Mouse (Mus musculus) liver, adult 2 months (tissue): Measurements from ENCODE around the gene Glis3.

Source experiments
- CTCF ChIP-seq: fragments of 200-500 bp; IDR thresholded peaks from 2 replicates; pipeline ENCODE4 v1.5.1; 2011; ENCODE audit warnings: low read depth, low read length, control low read depth
- POLR2A ChIP-seq: fragments of 200-500 bp; IDR thresholded peaks from 2 replicates; pipeline ENCODE4 v1.6.1; 2011; ENCODE audit warnings: low read length, control low read depth; ENCODE audit not compliant: insufficient read depth; ENCODE audit errors: extremely low read depth

DNA sequence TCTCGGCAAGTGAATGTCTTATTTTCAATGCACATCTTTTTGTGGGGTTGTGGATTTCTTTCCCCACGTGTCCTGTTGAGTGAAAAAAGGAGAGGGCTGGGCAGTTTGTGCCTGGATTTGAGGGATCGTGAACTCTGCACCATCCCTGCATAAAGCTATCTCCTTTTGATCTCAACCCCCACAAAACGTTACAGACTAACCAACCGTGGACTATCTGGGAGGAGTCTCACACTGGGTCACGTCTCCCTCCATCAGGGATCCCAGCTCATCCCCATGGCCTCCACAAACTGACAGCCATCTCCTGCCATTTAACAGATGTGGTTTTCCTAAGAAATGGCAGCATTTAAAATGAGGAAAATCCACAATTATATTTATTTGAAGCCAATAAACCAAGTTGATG lies 174.5 kb downstream of the Glis3 start:
- TF ChIP-seq CTCF = no peak
- TF ChIP-seq POLR2A = no peak
